Mouse (Mus musculus) layer of hippocampus, adult 18-20 months (tissue): Measurements from ENCODE around the gene Raly. TPM values are rescaled to one million over a fixed set of nuclear protein-coding genes. Genes with fewer than 3 reads are reported as not detected.

Source experiments
- total RNA-seq, 2 experiments: library from RNA; stranded (reverse); gene quantifications; 2 replicates each; pipeline ENCODE4 v1.2.3; 2021

The Raly gene
- total RNA-seq, 2 experiments from 2014 or later = 67.1 to 73.5 TPM

Other genes with a start within 250 kb of the Raly start
- under 1 TPM in 1 of 2 experiments, not detected in 1; 0.47 TPM for gene 1700003F12Rik, start 244.0 kb upstream of the Raly start, total RNA-seq
- not detected for gene Actl10, start 239.3 kb upstream of the Raly start, total RNA-seq
- gene Necab3, start 232.2 kb upstream of the Raly start, total RNA-seq = 10 to 100 TPM; 20.9 to 26.5 TPM
- gene E2f1, start 221.2 kb upstream of the Raly start, total RNA-seq = 1 to 10 TPM; 4.4 to 4.7 TPM
- gene Pxmp4, start 187.4 kb upstream of the Raly start, total RNA-seq = 10 to 100 TPM in 1 of 2 experiments, 1 to 10 TPM in 1; 10.0 to 10.8 TPM
- gene Zfp341, start 177.8 kb upstream of the Raly start, total RNA-seq = 10 to 100 TPM in 1 of 2 experiments, 1 to 10 TPM in 1; 9.4 to 10.6 TPM
- gene 4930519P11Rik, start 177.7 kb upstream of the Raly start, total RNA-seq = not detected
- gene Chmp4b, start 139.4 kb upstream of the Raly start, total RNA-seq = 100 to 1,000 TPM; 222 to 223 TPM
- not detected for gene Gm14214, start 21.1 kb upstream of the Raly start, total RNA-seq
- gene a, start 306 bp downstream of the Raly start, total RNA-seq = not detected
- gene Eif2s2, start 101.8 kb downstream of the Raly start, total RNA-seq = 10 to 100 TPM; 47.9 to 50.0 TPM
- under 1 TPM; 0.13 to 0.15 TPM for gene Gm14226, start 227.2 kb downstream of the Raly start, total RNA-seq